Comparison of ENCODE assay signal across 25 mouse cellular contexts in the genomic region with DNA sequence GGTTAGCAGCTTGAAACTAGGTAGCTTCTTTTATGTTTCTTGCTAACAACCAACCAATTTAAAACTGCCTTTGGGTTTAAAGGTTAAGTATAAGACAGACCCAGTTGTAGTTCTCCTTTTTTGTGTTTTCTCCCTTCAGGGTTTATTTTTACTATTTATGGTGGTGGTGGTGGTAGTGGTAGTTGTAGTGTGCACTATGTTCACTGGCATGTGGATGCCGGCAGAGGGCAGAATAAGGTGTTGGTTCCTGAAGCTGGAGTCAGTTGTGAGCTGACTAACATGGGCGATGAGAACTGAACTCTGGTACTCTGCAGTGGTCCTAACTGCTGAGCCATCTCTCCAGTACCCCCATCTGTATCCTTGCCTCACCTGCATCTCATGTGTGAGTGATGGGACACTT. TPM values are rescaled to one million over a fixed set of nuclear protein-coding genes. Genes with fewer than 3 reads are reported as not detected.
DNase-seq lines count a peak whose midpoint lies in the region; ATAC-seq and TF ChIP-seq lines count a peak whose summit lies in the region.
"Had no signal": no experiment of that assay in that cellular context is flagged by ENCODE, and none has a peak within 500 bp of the region (broad histone marks: within the 10 kb centered on the region; RNA-seq: fewer than 3 reads in every experiment).

No protein-coding gene starts in this region.

- ATAC-seq in liver, embryonic 12.5 days = no peak
- ATAC-seq in liver, embryonic 11.5 days (replicated peaks; ENCODE audit: low FRiP score) = no peak
- no peak for ATAC-seq in liver, embryonic 15.5 days (ENCODE audit: insufficient read depth)
- ATAC-seq: forebrain, embryonic 14.5 days had no signal

- no peak overlapping the region for H3K4me3 ChIP-seq in gastrocnemius, adult 2 months
- no peak overlapping the region for H3K4me3 ChIP-seq in liver, embryonic 12.5 days
- no peak overlapping the region for H3K4me3 ChIP-seq in liver, embryonic 11.5 days (ENCODE audit: low read depth, low read length)
- no peak overlapping the region for H3K4me3 ChIP-seq in liver, embryonic 15.5 days (replicated peaks)
- H3K4me3 ChIP-seq: embryonic facial prominence, embryonic 10.5 days; embryonic facial prominence, embryonic 15.5 days; hindbrain, embryonic 15.5 days; limb, embryonic 13.5 days; midbrain, embryonic 12.5 days; myocyte; neural tube, embryonic 12.5 days had no signal

- no peaks in the 10 kb centered on the region for H3K27me3 ChIP-seq in liver, embryonic 12.5 days (replicated peaks)
- H3K27me3 ChIP-seq in liver, embryonic 11.5 days (replicated peaks; ENCODE audit: control insufficient read depth, insufficient read depth, low read length) = no peaks in the 10 kb centered on the region
- no peaks in the 10 kb centered on the region for H3K27me3 ChIP-seq in liver, embryonic 15.5 days
- H3K27me3 ChIP-seq: embryonic facial prominence, embryonic 15.5 days; hindbrain, embryonic 15.5 days; limb, embryonic 13.5 days; midbrain, embryonic 12.5 days; neural tube, embryonic 12.5 days had no signal

- WGBS in liver, embryonic 12.5 days (ENCODE audit: insufficient replicate concordance) = 89% methylated on average over 2 of the region's 2 CpGs
- WGBS in liver, embryonic 11.5 days = 84% methylated on average over 2 of the region's 2 CpGs
- 80% methylated on average over 2 of the region's 2 CpGs for WGBS in liver, embryonic 15.5 days (ENCODE audit: insufficient replicate concordance)

- peaks cover 49% of the 10 kb centered on the region for H3K36me3 ChIP-seq in liver, embryonic 12.5 days
- peaks cover 18% of the 10 kb centered on the region; the same call in 1 of the 2 replicates for H3K36me3 ChIP-seq in liver, embryonic 11.5 days (ENCODE audit: control insufficient read depth, insufficient read depth, low read length)
- H3K36me3 ChIP-seq in liver, embryonic 15.5 days (replicated peaks) = peaks cover 52% of the 10 kb centered on the region

- peak overlapping the region; percentile 61; the same call in 1 of the 2 replicates for H3K27ac ChIP-seq in gastrocnemius, adult 2 months
- H3K27ac ChIP-seq in liver, embryonic 12.5 days = no peak overlapping the region
- H3K27ac ChIP-seq in liver, embryonic 11.5 days (ENCODE audit: low read depth, low read length) = no peak overlapping the region
- no peak overlapping the region for H3K27ac ChIP-seq in liver, embryonic 15.5 days (replicated peaks)
- H3K27ac ChIP-seq: embryonic facial prominence, embryonic 10.5 days; embryonic facial prominence, embryonic 15.5 days; hindbrain, embryonic 15.5 days; limb, embryonic 13.5 days; midbrain, embryonic 12.5 days; neural tube, embryonic 12.5 days had no signal

- no peaks in the 10 kb centered on the region for H3K9me3 ChIP-seq in liver, embryonic 12.5 days (replicated peaks)
- H3K9me3 ChIP-seq in liver, embryonic 11.5 days (ENCODE audit: control insufficient read depth, low read length) = no peaks in the 10 kb centered on the region
- H3K9me3 ChIP-seq in liver, embryonic 15.5 days (replicated peaks) = no peaks in the 10 kb centered on the region
- H3K9me3 ChIP-seq: embryonic facial prominence, embryonic 10.5 days; embryonic facial prominence, embryonic 15.5 days; hindbrain, embryonic 15.5 days; limb, embryonic 13.5 days; midbrain, embryonic 12.5 days; neural tube, embryonic 12.5 days had no signal

- DNase-seq in gastrocnemius, adult 2 months = no peak
- no peak for DNase-seq in gastrocnemius, adult 18-20 months (ENCODE audit: low spot score)
- DNase-seq in liver, embryonic 11.5 days (ENCODE audit: low spot score) = no peak
- DNase-seq in ES-CJ7 (ENCODE audit: low read depth, low spot score) = peak; percentile 49
- DNase-seq in spleen, adult 12 weeks (ENCODE audit: low spot score) = no peak
- no peak for DNase-seq in urinary bladder, postnatal 4 days (ENCODE audit: low spot score in 2 of 2)
- DNase-seq: cerebellum, adult 8-10 months; cerebellum, postnatal 25 days; gastrocnemius, postnatal 36 days; kidney, adult 18-20 months; kidney, postnatal 4 days; lung, embryonic 14.5 days; lung, postnatal 14 days; right cerebral cortex, postnatal 4 days; thymus, postnatal 14 days had no signal

- 0 out of 2 replicates have a peak overlapping the region, but pooled peaks have one; percentile 32 for H3K9ac ChIP-seq in liver, embryonic 12.5 days
- no peak overlapping the region for H3K9ac ChIP-seq in liver, embryonic 11.5 days (ENCODE audit: low read depth, low read length)
- H3K9ac ChIP-seq in liver, embryonic 15.5 days = no peak overlapping the region
- H3K9ac ChIP-seq: embryonic facial prominence, embryonic 15.5 days; hindbrain, embryonic 15.5 days; limb, embryonic 13.5 days; lung, embryonic 14.5 days; midbrain, embryonic 12.5 days; neural tube, embryonic 12.5 days had no signal

- H3K4me2 ChIP-seq in liver, embryonic 12.5 days = peak overlapping the region; percentile 79
- no peak overlapping the region for H3K4me2 ChIP-seq in liver, embryonic 11.5 days
- peak overlapping the region; percentile 16 for H3K4me2 ChIP-seq in liver, embryonic 15.5 days
- H3K4me2 ChIP-seq: embryonic facial prominence, embryonic 15.5 days; hindbrain, embryonic 15.5 days; limb, embryonic 13.5 days; lung, embryonic 14.5 days; midbrain, embryonic 12.5 days; neural tube, embryonic 12.5 days had no signal

- no peak for TF ChIP-seq CTCF in gastrocnemius, adult 2 months (IDR thresholded peaks at IDR 0.05)

- peaks cover 74% of the 10 kb centered on the region for H3K4me1 ChIP-seq in liver, embryonic 12.5 days
- H3K4me1 ChIP-seq in liver, embryonic 11.5 days (replicated peaks; ENCODE audit: control insufficient read depth, insufficient read depth, low read length) = peaks cover 58% of the 10 kb centered on the region
- peaks cover 64% of the 10 kb centered on the region for H3K4me1 ChIP-seq in liver, embryonic 15.5 days (replicated peaks)

- intact Hi-C loops in gastrocnemius, adult 2 months (cut with DNase I) = loop anchor here (10.0 kb wide), 2 partner anchors 116 to 984 kb away; no protein-coding TSS in a partner anchor

RNA-seq across cellular contexts. Expression of gene Slc13a4, which starts 49.0 kb away (rescaled TPM):
- total RNA-seq in gastrocnemius, adult 2 months (2021) = under 1 TPM in 1 of 2 experiments, not detected in 1; 0.06 TPM
- under 1 TPM; 0.14 to 0.17 TPM for total RNA-seq in gastrocnemius, adult 18-20 months (2021)
- polyA plus RNA-seq in liver, embryonic 12.5 days (2016; fragmentation: Nextera tagmentation; extraction: Ambion mirVana) = 0.23 and 0.25 TPM in 2 replicates
- polyA plus RNA-seq in liver, embryonic 11.5 days (2014; fragmentation: Nextera tagmentation; extraction: Ambion mirVana) = 0.15 and 0.31 TPM in 2 replicates
- 0.06 and 0.07 TPM in 2 replicates for polyA plus RNA-seq in liver, embryonic 15.5 days (2015; fragmentation: Nextera tagmentation; extraction: Ambion mirVana)
